Mouse (Mus musculus): ENCODE measurements around the gene Olfr834. TPM values are rescaled to one million over a fixed set of nuclear protein-coding genes. Genes with fewer than 3 reads are reported as not detected.

Gene Olfr834
- not detected for total RNA-seq (2021)
- long read RNA-seq, experiment 1: 0 reads
- long read RNA-seq, experiment 2: 0 reads

DNA sequence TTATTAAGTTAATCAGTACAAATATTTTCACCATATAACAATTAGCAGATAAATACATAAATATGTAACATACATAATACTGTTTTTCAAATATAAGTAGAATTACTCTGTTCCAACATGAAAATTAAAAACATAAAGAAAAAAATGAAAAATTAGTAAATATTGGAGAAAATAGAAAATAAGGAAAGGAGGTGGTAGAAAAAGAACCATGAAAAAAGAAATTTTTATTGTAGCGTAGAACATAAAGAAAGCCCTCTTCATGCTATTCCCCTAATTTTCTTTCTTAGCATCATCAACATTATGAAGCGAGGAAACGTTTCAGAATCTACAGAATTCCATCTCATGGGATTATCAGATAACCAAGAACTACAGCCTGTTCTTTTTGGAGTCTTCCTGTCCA, at the start of gene Olfr834:
TSS of gene Olfr834 (plus strand) at position 301 of the 400 bp plus-strand sequence.
- no peak for DNase-seq (ENCODE audit: low spot score in 2 of 2)

GRCm38 (mm10) chr9:18962021-18962420, 25.8 kb upstream of the Olfr834 start:
- no peak for DNase-seq (ENCODE audit: low spot score in 2 of 2)

GRCm38 (mm10) chr9:19032435-19032834, 44.6 kb downstream of the Olfr834 start, which contains the start of gene Olfr835:
TSS of gene Olfr835 (plus strand) at chr9:19032735.
- DNase-seq (ENCODE audit: low spot score in 2 of 2): no peak

Other genes starting within 250 kb of the Olfr834 start
- not detected for gene Olfr24, start 224.0 kb upstream of the Olfr834 start, total RNA-seq (2021)
- gene Olfr828, start 168.5 kb upstream of the Olfr834 start, total RNA-seq (2021): not detected
- gene Olfr829, start 133.1 kb upstream of the Olfr834 start, total RNA-seq (2021): not detected
- gene Olfr830, start 113.3 kb upstream of the Olfr834 start, total RNA-seq (2021): not detected
- gene Olfr832, start 50.9 kb upstream of the Olfr834 start, total RNA-seq (2021): not detected
- gene Olfr835, start 44.7 kb downstream of the Olfr834 start, total RNA-seq (2021): not detected
- gene Olfr836, start 132.4 kb downstream of the Olfr834 start, total RNA-seq (2021): not detected
- not detected for gene Olfr837, start 148.3 kb downstream of the Olfr834 start, total RNA-seq (2021)
- gene Olfr839-ps1, start 189.3 kb downstream of the Olfr834 start, total RNA-seq (2021): not detected

Data from adrenal gland, adult 18-20 months (tissue).